ENCODE assay signal across 24 mouse cellular contexts in the genomic region with DNA sequence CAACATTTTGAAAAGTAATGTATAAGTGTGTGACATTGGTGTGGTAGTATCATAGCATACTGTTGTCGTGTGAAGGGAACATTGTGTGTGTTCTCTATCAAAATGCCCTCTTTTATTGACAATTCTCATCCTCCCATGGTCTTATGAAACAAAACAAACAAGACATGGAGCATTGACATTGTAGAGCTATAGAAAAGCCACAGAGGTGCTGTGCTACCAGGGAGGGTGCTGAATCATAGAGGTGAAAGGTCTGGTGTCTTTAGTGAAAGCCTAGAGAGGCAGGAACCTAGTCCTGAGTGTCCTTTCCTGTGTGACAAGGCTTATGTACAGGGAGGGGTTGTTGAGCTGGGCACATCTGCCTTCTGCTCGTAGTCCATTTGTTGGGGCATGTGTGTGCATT.
"Had no signal": no experiment of that assay in that cellular context is flagged by ENCODE, and none has a peak within 500 bp of the region (broad histone marks: within the 10 kb centered on the region; RNA-seq: fewer than 3 reads in every experiment).

No protein-coding gene starts in this region.

- H3K4me1 ChIP-seq: intestine, embryonic 15.5 days had no signal

- H3K27me3 ChIP-seq: heart, embryonic 12.5 days; hindbrain, embryonic 12.5 days; intestine, embryonic 15.5 days; limb, embryonic 12.5 days; liver, embryonic 13.5 days had no signal

- H3K9me3 ChIP-seq: heart, embryonic 10.5 days; heart, embryonic 12.5 days; hindbrain, embryonic 10.5 days; hindbrain, embryonic 12.5 days; intestine, embryonic 15.5 days; limb, embryonic 10.5 days; limb, embryonic 12.5 days; liver, embryonic 13.5 days had no signal

- H3K4me3 ChIP-seq: gastrocnemius, adult 2 months; heart, embryonic 10.5 days; heart, embryonic 12.5 days; hindbrain, embryonic 10.5 days; hindbrain, embryonic 12.5 days; intestine, embryonic 15.5 days; left cerebral cortex, adult 2 months; limb, embryonic 10.5 days; limb, embryonic 12.5 days; liver, embryonic 13.5 days had no signal

- ATAC-seq: hindbrain, embryonic 16.5 days; inflammation-experienced regulatory T-cells, adult 6 months; intestine, embryonic 15.5 days; intestine, postnatal 0 days had no signal

- DNase-seq: gastrocnemius, adult 2 months; gastrocnemius, postnatal 10 days; gastrocnemius, postnatal 25 days; heart, adult 18-20 months; heart, postnatal 10 days; heart, postnatal 4 days; kidney, adult 18-20 months; kidney, adult 8-10 months; kidney, postnatal 10 days; kidney, postnatal 25 days; kidney, postnatal 4 days; liver, embryonic 13.5 days had no signal

- H3K36me3 ChIP-seq: heart, embryonic 10.5 days; hindbrain, embryonic 10.5 days; hindbrain, embryonic 12.5 days; intestine, embryonic 15.5 days; limb, embryonic 10.5 days; limb, embryonic 12.5 days; liver, embryonic 13.5 days had no signal

- H3K4me2 ChIP-seq: heart, embryonic 12.5 days; hindbrain, embryonic 12.5 days; hindbrain, embryonic 14.5 days; intestine, embryonic 15.5 days; limb, embryonic 12.5 days; liver, embryonic 13.5 days had no signal

- H3K9ac ChIP-seq: heart, embryonic 12.5 days; hindbrain, embryonic 12.5 days; hindbrain, embryonic 14.5 days; intestine, embryonic 15.5 days; limb, embryonic 12.5 days; liver, embryonic 13.5 days had no signal

- H3K27ac ChIP-seq: gastrocnemius, adult 2 months; heart, embryonic 10.5 days; hindbrain, embryonic 10.5 days; hindbrain, embryonic 12.5 days; hindbrain, embryonic 14.5 days; intestine, embryonic 15.5 days; left cerebral cortex, adult 2 months; limb, embryonic 10.5 days; limb, embryonic 12.5 days; liver, embryonic 13.5 days had no signal
